Mouse (Mus musculus): ENCODE results near the gene Elavl2.

- TF ChIP-seq TAL1 (conservative IDR thresholded peaks at IDR 0.05; ENCODE audit: low read depth, low read length) (no peak), CTCF (IDR thresholded peaks at IDR 0.05; ENCODE audit: low read depth, low read length) (no peak), POLR2AphosphoS5 (IDR thresholded peaks at IDR 0.05; ENCODE audit: insufficient replicate concordance, low read depth, low read length) (no peak)
Observed at GRCm38 (mm10) chr4:91371131-91371818, 29.3 kb downstream of the Elavl2 start.
